In the genomic region with DNA sequence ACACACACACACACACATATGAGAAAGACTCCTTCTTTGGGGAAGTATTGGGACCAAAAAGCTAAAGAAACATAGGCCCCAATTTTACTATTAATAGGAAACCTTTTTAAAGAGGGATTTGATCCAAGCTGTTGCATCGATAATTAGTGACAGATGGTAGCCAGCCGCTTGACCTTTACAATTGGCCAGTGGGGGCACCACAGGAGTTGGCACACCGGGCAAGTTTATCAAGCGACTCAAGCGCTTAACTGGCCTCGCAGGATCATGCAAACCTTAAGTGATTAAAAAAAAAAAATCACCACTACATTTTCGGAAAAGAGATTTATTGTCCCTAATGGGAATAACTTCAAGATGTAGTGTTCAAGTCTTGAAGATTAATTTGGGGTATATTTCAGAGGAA, we compare ENCODE assay signal across 12 mouse cellular contexts. TPM values are rescaled to one million over a fixed set of nuclear protein-coding genes. Genes with fewer than 3 reads are reported as not detected.
DNase-seq lines count a peak whose midpoint lies in the region; ATAC-seq and TF ChIP-seq lines count a peak whose summit lies in the region.
"Had no signal": no experiment of that assay in that cellular context is flagged by ENCODE, and none has a peak within 500 bp of the region (broad histone marks: within the 10 kb centered on the region; RNA-seq: fewer than 3 reads in every experiment).

No protein-coding gene starts in this region.

- no peak for TF ChIP-seq POLR2A in kidney, adult 2 months (IDR thresholded peaks at IDR 0.05; ENCODE audit: low read depth, low read length)

- peak; percentile 8 for DNase-seq in kidney, adult 2 months
- no peak for DNase-seq in kidney, postnatal 36 days
- no peak for DNase-seq in stomach, postnatal 0 days (ENCODE audit: low spot score)
- DNase-seq in intestine, embryonic 14.5 days (ENCODE audit: low spot score), result no peak
- DNase-seq in midbrain, embryonic 10.5 days (ENCODE audit: low spot score), result no peak
- DNase-seq in natural killer cell, adult 2 months (ENCODE audit: low spot score in 2 of 2), result no peak
- DNase-seq: adrenal gland, adult 8-10 months; gastrocnemius, postnatal 36 days; right cerebral cortex, postnatal 14 days had no signal

- no peaks in the 10 kb centered on the region for H3K36me3 ChIP-seq in kidney, adult 2 months (ENCODE audit: control insufficient read depth, insufficient read depth, low read length)
- H3K36me3 ChIP-seq in stomach, embryonic 15.5 days, result no peaks in the 10 kb centered on the region
- H3K36me3 ChIP-seq in stomach, postnatal 0 days (ENCODE audit: control insufficient read depth, insufficient read depth, low read length), result no peaks in the 10 kb centered on the region
- no peaks in the 10 kb centered on the region for H3K36me3 ChIP-seq in intestine, embryonic 14.5 days (ENCODE audit: control insufficient read depth, insufficient read depth, low read length)
- no peaks in the 10 kb centered on the region for H3K36me3 ChIP-seq in stomach, embryonic 16.5 days (ENCODE audit: control insufficient read depth, insufficient read depth, low read length)
- H3K36me3 ChIP-seq in midbrain, embryonic 10.5 days, result no peaks in the 10 kb centered on the region
- H3K36me3 ChIP-seq: neural tube, embryonic 12.5 days had no signal

- H3K27ac ChIP-seq in kidney, adult 2 months (ENCODE audit: insufficient read depth, low read depth, low read length), result no peak overlapping the region
- peak overlapping the region; percentile 68; the same call in 1 of the 2 replicates for H3K27ac ChIP-seq in stomach, embryonic 15.5 days
- no peak overlapping the region; the same call in 1 of the 2 replicates for H3K27ac ChIP-seq in stomach, postnatal 0 days (replicated peaks)
- 0 out of 2 replicates have a peak overlapping the region, but pooled peaks have one; percentile 57 for H3K27ac ChIP-seq in intestine, embryonic 14.5 days (ENCODE audit: low read depth)
- H3K27ac ChIP-seq in stomach, embryonic 16.5 days (ENCODE audit: low read length), result peak overlapping the region; percentile 59
- H3K27ac ChIP-seq in midbrain, embryonic 10.5 days (replicated peaks), result no peak overlapping the region
- H3K27ac ChIP-seq: neural tube, embryonic 12.5 days had no signal

- no peaks in the 10 kb centered on the region for H3K27me3 ChIP-seq in kidney, adult 2 months (replicated peaks; ENCODE audit: control insufficient read depth, insufficient read depth, low read length)
- no peaks in the 10 kb centered on the region for H3K27me3 ChIP-seq in stomach, embryonic 15.5 days (replicated peaks)
- H3K27me3 ChIP-seq in stomach, postnatal 0 days (ENCODE audit: control insufficient read depth, insufficient read depth, low read length), result no peaks in the 10 kb centered on the region
- no peaks in the 10 kb centered on the region for H3K27me3 ChIP-seq in intestine, embryonic 14.5 days (replicated peaks; ENCODE audit: control insufficient read depth, insufficient read depth, low read length)
- H3K27me3 ChIP-seq in stomach, embryonic 16.5 days (ENCODE audit: control insufficient read depth, insufficient read depth, low read length), result no peaks in the 10 kb centered on the region
- H3K27me3 ChIP-seq in midbrain, embryonic 10.5 days (ENCODE audit: low read depth, poor library complexity, severe bottlenecking), result no peaks in the 10 kb centered on the region
- H3K27me3 ChIP-seq: neural tube, embryonic 12.5 days had no signal

- H3K4me2 ChIP-seq in stomach, embryonic 15.5 days, result no peak overlapping the region
- H3K4me2 ChIP-seq in stomach, postnatal 0 days (replicated peaks; ENCODE audit: low read depth), result no peak overlapping the region
- no peak overlapping the region for H3K4me2 ChIP-seq in intestine, embryonic 14.5 days (ENCODE audit: low read length)
- H3K4me2 ChIP-seq in stomach, embryonic 16.5 days (ENCODE audit: low read depth, low read length), result no peak overlapping the region
- H3K4me2 ChIP-seq: neural tube, embryonic 12.5 days had no signal

- H3K4me3 ChIP-seq in kidney, adult 2 months (ENCODE audit: insufficient read depth, low read depth, low read length), result no peak overlapping the region
- no peak overlapping the region for H3K4me3 ChIP-seq in stomach, embryonic 15.5 days (replicated peaks)
- no peak overlapping the region for H3K4me3 ChIP-seq in stomach, postnatal 0 days (ENCODE audit: low read depth, low read length)
- H3K4me3 ChIP-seq in intestine, embryonic 14.5 days (ENCODE audit: low read depth, low read length), result no peak overlapping the region
- H3K4me3 ChIP-seq in stomach, embryonic 16.5 days (replicated peaks; ENCODE audit: low read length), result no peak overlapping the region
- no peak overlapping the region for H3K4me3 ChIP-seq in midbrain, embryonic 10.5 days
- H3K4me3 ChIP-seq: neural tube, embryonic 12.5 days had no signal

- H3K9me3 ChIP-seq in stomach, embryonic 15.5 days, result no peaks in the 10 kb centered on the region
- no peaks in the 10 kb centered on the region for H3K9me3 ChIP-seq in stomach, postnatal 0 days (ENCODE audit: control insufficient read depth, low read length)
- no peaks in the 10 kb centered on the region for H3K9me3 ChIP-seq in intestine, embryonic 14.5 days (ENCODE audit: control insufficient read depth, low read length)
- no peaks in the 10 kb centered on the region for H3K9me3 ChIP-seq in stomach, embryonic 16.5 days (replicated peaks; ENCODE audit: control insufficient read depth, low read length)
- no peaks in the 10 kb centered on the region; the same call in 1 of the 2 replicates for H3K9me3 ChIP-seq in midbrain, embryonic 10.5 days (replicated peaks)
- H3K9me3 ChIP-seq: neural tube, embryonic 12.5 days had no signal

- no peak overlapping the region for H3K9ac ChIP-seq in stomach, embryonic 15.5 days
- H3K9ac ChIP-seq in stomach, postnatal 0 days (ENCODE audit: low read length), result no peak overlapping the region
- H3K9ac ChIP-seq in intestine, embryonic 14.5 days (ENCODE audit: low read length), result no peak overlapping the region
- no peak overlapping the region for H3K9ac ChIP-seq in stomach, embryonic 16.5 days (ENCODE audit: low read length)
- H3K9ac ChIP-seq: neural tube, embryonic 12.5 days had no signal

- no peak for ATAC-seq in stomach, embryonic 15.5 days (ENCODE audit: insufficient read depth, low FRiP score, low read depth)
- no peak for ATAC-seq in stomach, postnatal 0 days (ENCODE audit: low FRiP score, low TSS enrichment)
- ATAC-seq in intestine, embryonic 14.5 days (replicated peaks; ENCODE audit: low FRiP score, low TSS enrichment, low read depth), result no peak
- ATAC-seq in stomach, embryonic 16.5 days (ENCODE audit: insufficient read depth, low FRiP score), result no peak

- no peak for TF ChIP-seq CTCF in kidney, adult 2 months (conservative IDR thresholded peaks at IDR 0.05; ENCODE audit: insufficient read depth, insufficient read length, low read depth, low read length)
- no peak for TF ChIP-seq CTCF in stomach, postnatal 0 days (IDR thresholded peaks at IDR 0.05; ENCODE audit: low read depth)

- 43% methylated on average over 7 of the region's 7 CpGs for WGBS in kidney, adult 2 months
- 78% methylated on average over 7 of the region's 7 CpGs for WGBS in stomach, embryonic 15.5 days
- 64% methylated on average over 7 of the region's 7 CpGs for WGBS in stomach, postnatal 0 days
- WGBS in intestine, embryonic 14.5 days, result 88% methylated on average over 7 of the region's 7 CpGs
- WGBS in stomach, embryonic 16.5 days, result 73% methylated on average over 7 of the region's 7 CpGs
- WGBS in midbrain, embryonic 10.5 days, result 90% methylated on average over 7 of the region's 7 CpGs

- H3K4me1 ChIP-seq in kidney, adult 2 months (ENCODE audit: control insufficient read depth, insufficient read depth, low read length), result peaks cover 2% of the 10 kb centered on the region; the same call in 1 of the 2 replicates
- no peaks in the 10 kb centered on the region for H3K4me1 ChIP-seq in stomach, embryonic 15.5 days
- no peaks in the 10 kb centered on the region for H3K4me1 ChIP-seq in stomach, postnatal 0 days (replicated peaks; ENCODE audit: control insufficient read depth, insufficient read depth)
- H3K4me1 ChIP-seq in intestine, embryonic 14.5 days (replicated peaks; ENCODE audit: control insufficient read depth, insufficient read depth, low read length), result no peaks in the 10 kb centered on the region
- no peaks in the 10 kb centered on the region; the same call in 1 of the 2 replicates for H3K4me1 ChIP-seq in stomach, embryonic 16.5 days (ENCODE audit: control insufficient read depth, insufficient read depth, low read length)
- no peaks in the 10 kb centered on the region for H3K4me1 ChIP-seq in midbrain, embryonic 10.5 days
- H3K4me1 ChIP-seq: neural tube, embryonic 12.5 days had no signal

- no peak for TF ChIP-seq EP300 in stomach, postnatal 0 days (optimal IDR thresholded peaks at IDR 0.05)

RNA-seq across cellular contexts. Expression of a gene that starts 11.2 kb away (rescaled TPM):
- polyA plus RNA-seq in kidney, adult 2 months (2012; rRNA removed), result 3.7 and 5.4 TPM in 2 replicates
- 117 and 130 TPM in 2 replicates for polyA plus RNA-seq in stomach, embryonic 15.5 days (2015; fragmentation: Nextera tagmentation; extraction: Ambion mirVana)
- 32.0 and 48.7 TPM in 2 replicates for polyA plus RNA-seq in stomach, postnatal 0 days (2015; fragmentation: Nextera tagmentation; extraction: Ambion mirVana)
- 111 and 114 TPM in 2 replicates for polyA plus RNA-seq in intestine, embryonic 14.5 days (2014; fragmentation: Nextera tagmentation; extraction: Ambion mirVana)
- 60.7 and 86.3 TPM in 2 replicates for polyA plus RNA-seq in stomach, embryonic 16.5 days (2015; fragmentation: Nextera tagmentation; extraction: Ambion mirVana)
- 95.1 and 103 TPM in 2 replicates for polyA plus RNA-seq in midbrain, embryonic 10.5 days (2016; fragmentation: Nextera tagmentation; extraction: Ambion mirVana)

RNA-seq across cellular contexts. Expression of a gene that starts 17.1 kb away (rescaled TPM):
- polyA plus RNA-seq in kidney, adult 2 months (2012; rRNA removed), result 0.68 and 0.88 TPM in 2 replicates
- 5.7 and 7.9 TPM in 2 replicates for polyA plus RNA-seq in stomach, embryonic 15.5 days (2015; fragmentation: Nextera tagmentation; extraction: Ambion mirVana)
- 1.7 and 4.2 TPM in 2 replicates for polyA plus RNA-seq in stomach, postnatal 0 days (2015; fragmentation: Nextera tagmentation; extraction: Ambion mirVana)
- polyA plus RNA-seq in intestine, embryonic 14.5 days (2014; fragmentation: Nextera tagmentation; extraction: Ambion mirVana), result 9.6 and 12.5 TPM in 2 replicates
- polyA plus RNA-seq in stomach, embryonic 16.5 days (2015; fragmentation: Nextera tagmentation; extraction: Ambion mirVana), result 6.3 and 6.5 TPM in 2 replicates
- 6.2 and 10.8 TPM in 2 replicates for polyA plus RNA-seq in midbrain, embryonic 10.5 days (2016; fragmentation: Nextera tagmentation; extraction: Ambion mirVana)

RNA-seq across cellular contexts. Expression of a gene that starts 18.4 kb away (rescaled TPM):
- not detected in 2 replicates for polyA plus RNA-seq in kidney, adult 2 months (2012; rRNA removed)
- 2.4 and 3.4 TPM in 2 replicates for polyA plus RNA-seq in stomach, embryonic 15.5 days (2015; fragmentation: Nextera tagmentation; extraction: Ambion mirVana)
- 0.67 and 0.79 TPM in 2 replicates for polyA plus RNA-seq in stomach, postnatal 0 days (2015; fragmentation: Nextera tagmentation; extraction: Ambion mirVana)
- 2.2 and 4.2 TPM in 2 replicates for polyA plus RNA-seq in intestine, embryonic 14.5 days (2014; fragmentation: Nextera tagmentation; extraction: Ambion mirVana)
- polyA plus RNA-seq in stomach, embryonic 16.5 days (2015; fragmentation: Nextera tagmentation; extraction: Ambion mirVana), result 2.5 TPM in 2 replicates
- 0.67 and 1.3 TPM in 2 replicates for polyA plus RNA-seq in midbrain, embryonic 10.5 days (2016; fragmentation: Nextera tagmentation; extraction: Ambion mirVana)

RNA-seq across cellular contexts. Expression of a gene that starts 18.6 kb away (rescaled TPM):
- 0.30 and 0.99 TPM in 2 replicates for polyA plus RNA-seq in kidney, adult 2 months (2012; rRNA removed)
- polyA plus RNA-seq in stomach, embryonic 15.5 days (2015; fragmentation: Nextera tagmentation; extraction: Ambion mirVana), result 3.5 and 3.8 TPM in 2 replicates
- 1.1 and 3.2 TPM in 2 replicates for polyA plus RNA-seq in stomach, postnatal 0 days (2015; fragmentation: Nextera tagmentation; extraction: Ambion mirVana)
- 7.0 and 7.1 TPM in 2 replicates for polyA plus RNA-seq in intestine, embryonic 14.5 days (2014; fragmentation: Nextera tagmentation; extraction: Ambion mirVana)
- 1.7 and 3.0 TPM in 2 replicates for polyA plus RNA-seq in stomach, embryonic 16.5 days (2015; fragmentation: Nextera tagmentation; extraction: Ambion mirVana)
- 3.8 TPM in 2 replicates for polyA plus RNA-seq in midbrain, embryonic 10.5 days (2016; fragmentation: Nextera tagmentation; extraction: Ambion mirVana)

RNA-seq across cellular contexts. Expression of a gene that starts 21.4 kb away (rescaled TPM):
- 3.1 and 4.6 TPM in 2 replicates for polyA plus RNA-seq in kidney, adult 2 months (2012; rRNA removed)
- 11.7 and 17.0 TPM in 2 replicates for polyA plus RNA-seq in stomach, embryonic 15.5 days (2015; fragmentation: Nextera tagmentation; extraction: Ambion mirVana)
- 4.9 and 10.5 TPM in 2 replicates for polyA plus RNA-seq in stomach, postnatal 0 days (2015; fragmentation: Nextera tagmentation; extraction: Ambion mirVana)
- polyA plus RNA-seq in intestine, embryonic 14.5 days (2014; fragmentation: Nextera tagmentation; extraction: Ambion mirVana), result 6.1 and 7.6 TPM in 2 replicates
- polyA plus RNA-seq in stomach, embryonic 16.5 days (2015; fragmentation: Nextera tagmentation; extraction: Ambion mirVana), result 16.8 and 17.5 TPM in 2 replicates
- polyA plus RNA-seq in midbrain, embryonic 10.5 days (2016; fragmentation: Nextera tagmentation; extraction: Ambion mirVana), result 4.5 and 6.4 TPM in 2 replicates

Comparison
In these comparisons a context has a peak if more than half of its experiments do, and no peak if none do; other contexts are left out.
1. H3K27ac ChIP-seq: peak in stomach, embryonic 15.5 days (single experiment), intestine, embryonic 14.5 days (single experiment) and stomach, embryonic 16.5 days (single experiment); none in kidney, adult 2 months (single experiment), stomach, postnatal 0 days (single experiment) and midbrain, embryonic 10.5 days (single experiment).